Mouse (Mus musculus) erythroblast, embryonic 14.5 days (primary cell): ENCODE measurements around the gene Steap4.

Experiments used
- GATA1 ChIP-seq: IDR thresholded peaks from 2 replicates; pipeline ENCODE4 v1.6.1; 2012; ENCODE audit warnings: low read length, inconsistent platforms, mixed read lengths
- TAL1 ChIP-seq: IDR thresholded peaks from 3 replicates; pipeline ENCODE4 v1.6.1; 2012; ENCODE audit warnings: low read length, inconsistent platforms, mixed read lengths

DNA sequence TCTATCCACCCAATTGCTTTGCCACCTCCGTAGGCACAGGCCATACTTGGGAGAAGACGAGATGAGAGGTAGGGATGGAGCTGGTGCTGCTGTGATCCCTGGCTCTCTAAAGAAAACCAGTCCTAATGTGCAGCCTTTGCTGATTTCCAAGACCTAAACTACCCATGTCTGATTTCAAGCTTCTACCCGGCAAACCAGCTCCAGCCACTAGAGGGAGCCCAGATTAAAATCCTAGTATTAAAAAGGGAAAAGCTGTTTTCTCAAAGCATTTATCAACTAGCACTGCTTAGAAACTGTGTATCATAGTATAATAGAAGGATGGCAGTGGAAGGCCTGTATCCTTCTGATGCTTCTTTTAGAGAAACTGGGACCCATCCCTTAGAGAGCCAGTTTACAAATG is 5.0 kb downstream of the Steap4 start:
- TF ChIP-seq TAL1 = no peak
- no peak for TF ChIP-seq GATA1
